Mouse (Mus musculus) gastrocnemius, adult 2 months (tissue): Measurements from ENCODE around the gene Scamp4. TPM values are rescaled to one million over a fixed set of nuclear protein-coding genes. Genes with fewer than 3 reads are reported as not detected.

Experiments
- DNase-seq: peaks from one replicate; pipeline ENCODE4 v3.0.0; 2022
- H3K27ac ChIP-seq: fragments of 200-600 bp; 2 replicates; pipeline ENCODE4 v1.8.1; 2022; ENCODE audit warnings: mild to moderate bottlenecking
- H3K4me3 ChIP-seq: fragments of 200-600 bp; 2 replicates; pipeline ENCODE4 v1.8.1; 2022; ENCODE audit warnings: mild to moderate bottlenecking, moderate library complexity
- CTCF ChIP-seq: fragments of 200-600 bp; IDR thresholded peaks from 2 replicates; pipeline ENCODE4 v1.8.1; 2022; ENCODE audit warnings: antibody characterized with exemption, mild to moderate bottlenecking, moderate library complexity
- intact Hi-C: fragments of 180-260 bp; cut with DNase I; formaldehyde crosslinking; loops from one replicate; pipeline ENCODE4 v1.15.1; 2025
- total RNA-seq, 2 experiments: library from RNA; stranded (reverse); gene quantifications; 2 replicates each; pipeline ENCODE4 v1.2.3; 2021

Gene Scamp4
- total RNA-seq, 2 experiments from 2014 or later: 17.0 to 17.5 TPM

DNA sequence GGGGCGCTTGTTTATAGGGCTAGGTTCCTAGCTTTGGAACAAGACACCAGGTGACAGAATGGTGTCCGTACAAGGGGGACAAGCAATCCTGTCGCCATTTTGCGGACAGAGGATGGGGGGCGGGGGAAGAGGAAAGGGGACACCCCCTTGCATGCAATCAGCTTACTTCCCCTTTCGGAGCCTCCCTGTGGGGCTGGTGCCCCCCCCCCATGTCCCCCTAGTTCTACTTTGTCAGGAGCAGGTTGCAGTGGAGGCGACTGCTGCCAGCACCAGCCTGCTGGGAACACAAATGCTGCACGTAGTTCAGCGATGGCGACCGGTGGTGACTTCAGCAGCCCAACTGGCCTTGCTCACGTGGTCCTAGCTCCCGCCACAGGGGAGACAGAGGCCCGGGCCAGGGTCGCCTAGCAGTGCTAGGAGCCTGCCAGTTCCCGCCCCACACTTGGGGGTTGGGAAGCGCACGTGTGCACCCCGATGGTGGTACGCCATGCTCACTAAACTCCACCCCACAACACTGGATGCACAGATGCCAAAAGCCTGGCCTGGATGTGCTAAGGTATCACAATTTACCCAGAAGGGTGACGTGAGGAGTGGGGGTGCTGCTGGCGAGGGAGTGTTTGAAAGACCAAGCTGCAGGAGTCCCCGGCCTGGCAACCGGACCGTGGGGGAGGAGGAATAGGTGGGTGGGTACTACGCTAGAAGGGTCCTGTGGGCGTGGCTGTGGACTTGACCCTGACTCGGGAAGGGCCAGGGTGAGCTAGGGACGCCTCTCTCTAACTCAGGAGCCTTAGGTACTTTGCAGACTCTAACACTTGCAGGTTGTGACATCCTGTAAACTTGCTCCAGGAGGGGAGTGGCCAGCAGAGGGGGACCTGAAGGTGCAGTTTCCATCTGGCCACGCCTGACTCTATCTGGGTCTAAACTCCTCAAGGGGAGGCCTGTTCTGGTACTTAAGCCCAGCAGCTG is 31.5 kb upstream of the Scamp4 start:
- no peak for TF ChIP-seq CTCF
- intact Hi-C loops: no loop called here
- DNase-seq: peak; percentile 29
- H3K4me3 ChIP-seq: peak overlapping the region; percentile 3; the same call in 1 of the 2 replicates
- 0 out of 2 replicates have a peak overlapping the region, but pooled peaks have one; percentile 16 for H3K27ac ChIP-seq

DNA sequence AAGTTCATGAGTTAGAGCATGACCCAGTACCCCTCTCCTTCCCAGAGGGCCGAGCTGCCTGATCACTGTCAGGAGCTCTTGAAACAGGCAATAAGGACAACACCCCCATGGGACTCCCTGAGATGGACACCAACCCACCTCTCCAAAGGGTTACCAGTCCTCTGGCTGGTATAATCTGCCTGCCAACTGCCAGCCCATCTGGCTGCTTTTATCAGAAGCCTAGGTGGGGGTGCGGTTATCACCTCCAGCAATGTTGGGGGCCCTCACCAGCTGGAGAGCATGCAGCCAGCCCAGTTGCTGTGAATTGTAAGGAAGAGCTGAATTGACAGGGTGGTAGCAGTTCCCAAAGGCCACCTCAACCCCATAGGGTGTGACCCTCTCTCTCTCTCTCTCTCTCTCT is 30.2 kb upstream of the Scamp4 start:
- no peak for TF ChIP-seq CTCF
- no peak overlapping the region for H3K27ac ChIP-seq
- intact Hi-C loops: no loop called here
- H3K4me3 ChIP-seq: no peak overlapping the region
- no peak for DNase-seq

GRCm38 (mm10) chr10:80573944-80574343 is 28.7 kb upstream of the Scamp4 start:
- H3K4me3 ChIP-seq: no peak overlapping the region
- peak overlapping the region; percentile 8; the same call in 1 of the 2 replicates for H3K27ac ChIP-seq
- intact Hi-C loops: no loop called here
- no peak for DNase-seq
- no peak for TF ChIP-seq CTCF

GRCm38 (mm10) chr10:80574896-80575295 is 27.8 kb upstream of the Scamp4 start:
- DNase-seq: no peak
- Histone ChIP-seq H3K4me3 (no peak overlapping the region), H3K27ac (no peak overlapping the region)
- intact Hi-C loops: loop anchor here (5.0 kb wide), 1 partner anchor 42 kb away; no protein-coding TSS in a partner anchor
- no peak for TF ChIP-seq CTCF

GRCm38 (mm10) chr10:80575925-80576324 is 26.7 kb upstream of the Scamp4 start:
- no peak for DNase-seq
- intact Hi-C loops: loop anchor here (5.0 kb wide), 1 partner anchor 41 kb away; no protein-coding TSS in a partner anchor
- TF ChIP-seq CTCF: no peak
- peak overlapping the region; percentile 80 for H3K4me3 ChIP-seq
- no peak overlapping the region for H3K27ac ChIP-seq

DNA sequence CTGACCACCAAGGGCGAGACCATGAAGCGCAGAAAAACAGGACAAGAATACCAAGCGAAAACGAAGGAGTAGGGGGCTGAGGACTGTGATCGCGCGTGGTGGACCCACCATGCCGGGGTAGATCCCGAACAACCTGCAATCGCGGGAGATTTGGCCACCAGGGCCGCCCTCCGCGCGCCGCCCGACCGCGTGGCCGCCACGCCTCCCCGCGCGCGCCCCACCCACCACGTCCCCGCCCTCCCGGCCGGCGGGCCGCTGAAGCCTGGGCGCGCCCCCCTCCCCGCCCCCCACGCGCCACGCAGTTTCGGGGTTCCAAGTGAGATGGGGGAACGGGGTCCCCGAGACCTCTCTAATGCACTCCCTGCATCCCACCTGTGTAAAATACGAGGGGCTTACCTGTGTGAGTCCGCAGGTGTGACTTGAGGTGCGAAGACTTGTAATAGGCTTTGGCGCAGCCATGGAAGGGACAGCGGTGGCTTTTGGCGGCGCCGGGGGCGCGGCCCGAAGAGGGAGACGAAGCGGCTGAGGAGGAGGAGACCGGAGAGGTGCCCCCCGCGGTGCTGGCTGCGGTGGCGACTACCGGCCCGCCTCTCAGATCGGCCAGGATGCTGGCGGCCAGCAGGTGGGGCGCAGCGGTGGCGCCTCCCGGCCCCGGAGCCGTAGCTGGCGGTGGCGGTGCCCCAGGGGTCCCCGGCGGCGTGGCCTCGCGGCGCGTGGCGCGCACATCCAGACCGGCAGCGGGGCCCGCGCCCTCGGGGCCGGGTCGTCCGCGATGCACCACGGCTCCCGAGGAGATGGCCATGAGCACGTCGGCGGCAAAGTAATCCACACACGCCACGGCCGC is 26.1 kb upstream of the Scamp4 start:
- Histone ChIP-seq H3K27ac (peak overlapping the region; percentile 92), H3K4me3 (peak overlapping the region; percentile 80)
- intact Hi-C loops: loop anchor here (5.0 kb wide), 1 partner anchor 41 kb away; no protein-coding TSS in a partner anchor
- peak; percentile 23; the same call in 1 of the 2 replicates for TF ChIP-seq CTCF
- DNase-seq: peak; percentile 73

GRCm38 (mm10) chr10:80577195-80578130 is 25.2 kb upstream of the Scamp4 start, which contains the start of gene Klf16:
Klf16 (minus strand) TSS chr10:80577321.
- intact Hi-C loops: loop anchor here (5.0 kb wide), 1 partner anchor 40 kb away; no protein-coding TSS in a partner anchor
- TF ChIP-seq CTCF: no peak

DNA sequence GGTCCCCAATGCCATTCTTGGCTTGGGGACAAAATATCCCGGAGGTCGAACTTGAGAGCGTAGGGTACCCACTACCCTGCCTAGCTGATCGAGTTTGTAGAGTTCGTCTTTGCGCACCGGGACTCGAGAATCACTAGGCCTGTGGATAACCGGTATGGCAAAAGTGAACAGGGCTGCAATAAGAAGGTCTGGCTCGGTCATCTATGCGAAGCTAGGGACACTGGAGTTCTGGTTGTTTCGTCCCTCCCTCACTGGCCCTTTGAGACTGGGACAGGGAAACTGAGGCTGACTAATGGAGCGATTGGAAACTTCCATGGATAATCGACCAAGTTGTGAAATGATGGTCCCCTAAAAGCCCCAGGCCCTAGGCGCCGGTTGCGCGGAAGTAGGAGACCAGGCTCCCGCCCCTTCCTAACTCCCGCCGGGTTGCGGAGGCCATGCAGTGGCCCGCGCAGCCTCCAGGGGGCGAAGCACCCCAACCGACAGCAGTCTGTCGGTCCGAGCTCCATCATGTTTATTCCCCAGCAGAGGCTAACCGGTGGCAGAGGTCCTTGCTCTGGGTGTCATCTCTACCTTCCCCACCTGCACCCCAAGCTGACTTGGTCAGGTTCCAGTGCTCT is 24.4 kb upstream of the Scamp4 start:
- DNase-seq: peak; percentile 88
- intact Hi-C loops: loop anchor here (5.0 kb wide), 1 partner anchor 39 kb away; no protein-coding TSS in a partner anchor
- Histone ChIP-seq H3K4me3 (peak overlapping the region; percentile 80), H3K27ac (peak overlapping the region; percentile 92)
- peak; percentile 93 for TF ChIP-seq CTCF

More at GRCm38 (mm10) chr10:80577195-80578130, 25.2 kb upstream of the Scamp4 start, which contains the start of gene Klf16:
- Histone ChIP-seq H3K27ac (peak within 1 kb of the TSS; percentile 92), H3K4me3 (peak within 1 kb of the TSS; percentile 80)
- DNase-seq: peak; percentile 98

- Histone ChIP-seq H3K4me3 (peak overlapping the region; percentile 80), H3K27ac (peak overlapping the region; percentile 92)
- peak; percentile 62 for DNase-seq
- peak; percentile 57 for TF ChIP-seq CTCF
- intact Hi-C loops: loop anchor here (1.0 to 5.0 kb wide), 2 partner anchors 38 to 109 kb away; no protein-coding TSS in a partner anchor
Measured at GRCm38 (mm10) chr10:80578911-80579310, 23.8 kb upstream of the Scamp4 start.

- no peak for DNase-seq
- intact Hi-C loops: no loop called here
- TF ChIP-seq CTCF: no peak
- Histone ChIP-seq H3K27ac (0 out of 2 replicates have a peak overlapping the region, but pooled peaks have one; percentile 90), H3K4me3 (no peak overlapping the region)
Measured at GRCm38 (mm10) chr10:80583047-80583446, 19.6 kb upstream of the Scamp4 start.

DNA sequence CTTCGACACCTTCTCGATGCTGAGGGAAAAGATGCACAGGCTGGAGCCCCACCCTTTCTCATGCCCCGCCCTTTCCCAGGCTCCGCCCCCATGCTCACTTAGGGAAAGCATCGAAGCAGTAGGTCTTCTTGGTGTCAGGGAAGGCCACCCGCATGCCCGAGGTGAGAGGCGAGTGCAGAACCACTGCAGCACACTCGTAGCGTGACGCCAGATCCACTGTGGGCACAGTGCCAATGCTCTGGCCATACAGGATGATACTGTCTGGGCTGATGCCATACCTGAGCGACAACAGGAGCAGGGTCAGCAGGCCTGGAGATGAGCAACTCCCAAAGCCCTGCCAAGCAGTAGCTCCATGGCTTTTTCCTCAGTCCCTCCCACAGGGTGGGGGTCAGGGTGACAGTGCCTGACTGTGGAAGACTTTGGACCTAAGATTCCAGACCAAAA is 18.6 kb upstream of the Scamp4 start:
- peak; percentile 51 for DNase-seq
- intact Hi-C loops: no loop called here

More for the DNA sequence above, 18.6 kb upstream of the Scamp4 start:
- TF ChIP-seq CTCF: no peak
- Histone ChIP-seq H3K4me3 (peak overlapping the region; percentile 94), H3K27ac (peak overlapping the region; percentile 90)
